Mouse (Mus musculus) forebrain, embryonic 16.5 days (tissue): ENCODE data around the gene L1cam. TPM values are rescaled to one million over a fixed set of nuclear protein-coding genes. Genes with fewer than 3 reads are reported as not detected.

ENCODE experiments used
- ATAC-seq: fragments of 200-750 bp; cut with Nextera tagmentation; 2 replicates; pipeline ENCODE4 v1.8.0; 2017; ENCODE audit warnings: mild to moderate bottlenecking, moderate library complexity
- H3K27ac ChIP-seq: fragments of 300-500 bp; sonication (generic); 2 replicates; pipeline ENCODE4 v1.5.1; 2014; ENCODE audit warnings: low read length, control low read depth
- H3K27me3 ChIP-seq: fragments of 300-500 bp; sonication (generic); replicated peaks from 2 replicates; pipeline ENCODE4 v1.6.1; 2014; ENCODE audit warnings: low read length; ENCODE audit not compliant: control insufficient read depth, insufficient read depth
- H3K36me3 ChIP-seq: fragments of 300-500 bp; sonication (generic); 2 replicates; pipeline ENCODE4 v1.6.1; 2014; ENCODE audit not compliant: control insufficient read depth, insufficient read depth
- H3K4me1 ChIP-seq: fragments of 300-500 bp; sonication (generic); replicated peaks from 2 replicates; pipeline ENCODE4 v1.6.1; 2014; ENCODE audit warnings: low read length; ENCODE audit not compliant: control insufficient read depth, insufficient read depth
- H3K4me2 ChIP-seq: fragments of 300-500 bp; sonication (generic); 2 replicates; pipeline ENCODE4 v1.6.1; 2014; ENCODE audit warnings: mild to moderate bottlenecking, low read length, control low read depth
- H3K4me3 ChIP-seq: fragments of 300-500 bp; sonication (generic); replicated peaks from 2 replicates; pipeline ENCODE4 v1.5.1; 2014; ENCODE audit warnings: mild to moderate bottlenecking, low read length, control low read depth
- H3K9ac ChIP-seq: fragments of 300-500 bp; sonication (generic); replicated peaks from 2 replicates; pipeline ENCODE4 v1.6.1; 2014; ENCODE audit warnings: low read depth, low read length, control low read depth
- H3K9me3 ChIP-seq: fragments of 300-500 bp; sonication (generic); 2 replicates; pipeline ENCODE4 v1.6.1; 2016; ENCODE audit warnings: low read length; ENCODE audit not compliant: control insufficient read depth
- WGBS: fragments of 180-500 bp; shearing (Covaris S2); extraction: QIAGEN DNeasy Blood & Tissue Kit; methylation state at CpG from one replicate; pipeline ENCODE4 v1.1.7; 2014; 5-methylcytosine and 5-hydroxymethylcytosine counted together
- polyA plus RNA-seq: library from polyadenylated mRNA; unstranded; fragments of >200 nt; fragmentation: Nextera tagmentation; extraction: Ambion mirVana; gene quantifications from 2 replicates; pipeline ENCODE4 v1.2.1, GENCODE M21; 2015

The L1cam gene
- polyA plus RNA-seq, 1 experiment from 2014 or later = 110 TPM

GRCm38 (mm10) chrX:73816596-73817314, 79.2 kb downstream of the L1cam start:
- no peak for ATAC-seq

GRCm38 (mm10) chrX:73815072-73815471, 80.8 kb downstream of the L1cam start:
- 21% methylated on average over 14 of the region's 14 CpGs for WGBS
- H3K27ac ChIP-seq = peak overlapping the region; percentile 49
- H3K4me2 ChIP-seq = peak overlapping the region; percentile 52
- peaks cover 9% of the 10 kb centered on the region; the same call in 1 of the 2 replicates for H3K4me1 ChIP-seq
- peak; percentile 90 for ATAC-seq
- H3K9me3 ChIP-seq = no peaks in the 10 kb centered on the region
- peak overlapping the region; percentile 41 for H3K4me3 ChIP-seq
- peak overlapping the region; percentile 60 for H3K9ac ChIP-seq
- H3K27me3 ChIP-seq = no peaks in the 10 kb centered on the region
- no peaks in the 10 kb centered on the region for H3K36me3 ChIP-seq

More at GRCm38 (mm10) chrX:73816596-73817314, 79.2 kb downstream of the L1cam start:
- Histone ChIP-seq H3K4me2 (no peak overlapping the region), H3K27me3 (no peaks in the 10 kb centered on the region), H3K9me3 (no peaks in the 10 kb centered on the region), H3K4me1 (peaks cover 9% of the 10 kb centered on the region; the same call in 1 of the 2 replicates), H3K27ac (no peak overlapping the region), H3K36me3 (no peaks in the 10 kb centered on the region), H3K9ac (no peak overlapping the region), H3K4me3 (no peak overlapping the region)
- WGBS = 70% methylated on average over 3 of the region's 3 CpGs

- H3K4me3 ChIP-seq = no peak overlapping the region
- 61% methylated on average over 1 of the region's 1 CpGs for WGBS
- H3K9ac ChIP-seq = no peak overlapping the region
- H3K27ac ChIP-seq = no peak overlapping the region
- ATAC-seq = peak; percentile 57; the same call in 1 of the 2 replicates
- no peaks in the 10 kb centered on the region for H3K9me3 ChIP-seq
- H3K4me2 ChIP-seq = no peak overlapping the region
- no peaks in the 10 kb centered on the region for H3K36me3 ChIP-seq
- no peaks in the 10 kb centered on the region for H3K4me1 ChIP-seq
- H3K27me3 ChIP-seq = no peaks in the 10 kb centered on the region
Observed at GRCm38 (mm10) chrX:73805814-73806213, 90.1 kb downstream of the L1cam start.

Other genes with a start within 250 kb of the L1cam start
- gene Pnck, start 236.0 kb downstream of the L1cam start, polyA plus RNA-seq = 105 and 143 TPM in 2 replicates
- 6.4 and 7.5 TPM in 2 replicates for gene Slc6a8, start 223.0 kb downstream of the L1cam start, polyA plus RNA-seq
- 109 and 111 TPM in 2 replicates for gene Bcap31, start 179.9 kb downstream of the L1cam start, polyA plus RNA-seq
- gene Abcd1, start 179.5 kb downstream of the L1cam start, polyA plus RNA-seq = 11.3 and 12.3 TPM in 2 replicates
- 0.19 and 0.22 TPM in 2 replicates for gene Plxnb3, start 139.0 kb downstream of the L1cam start, polyA plus RNA-seq
- gene Srpk3, start 121.7 kb downstream of the L1cam start, polyA plus RNA-seq = 1.8 and 1.9 TPM in 2 replicates
- 232 and 240 TPM in 2 replicates for gene Idh3g, start 109.2 kb downstream of the L1cam start, polyA plus RNA-seq
- 132 and 134 TPM in 2 replicates for gene Ssr4, start 109.1 kb downstream of the L1cam start, polyA plus RNA-seq
- 3.5 and 4.2 TPM in 2 replicates for gene Pdzd4, start 71.1 kb downstream of the L1cam start, polyA plus RNA-seq
- 0.16 and 0.24 TPM in 2 replicates for gene Avpr2, start 4.0 kb downstream of the L1cam start, polyA plus RNA-seq
- gene Arhgap4, start 25.8 kb upstream of the L1cam start, polyA plus RNA-seq = 2.8 and 3.1 TPM in 2 replicates
- 101 and 103 TPM in 2 replicates for gene Naa10, start 25.8 kb upstream of the L1cam start, polyA plus RNA-seq
- 6.7 and 10.3 TPM in 2 replicates for gene Renbp, start 34.7 kb upstream of the L1cam start, polyA plus RNA-seq
- 53.8 and 57.0 TPM in 2 replicates for gene Hcfc1, start 70.3 kb upstream of the L1cam start, polyA plus RNA-seq
- 39.8 and 40.8 TPM in 2 replicates for gene Irak1, start 127.8 kb upstream of the L1cam start, polyA plus RNA-seq
- gene Opn1mw, start 231.4 kb upstream of the L1cam start, polyA plus RNA-seq = not detected in 2 replicates
- 14.9 and 15.6 TPM in 2 replicates for gene Mecp2, start 239.3 kb upstream of the L1cam start, polyA plus RNA-seq